Mouse (Mus musculus) G1E-ER4 (cell line): Measurements from ENCODE around the gene Ercc6. TPM values are rescaled to one million over a fixed set of nuclear protein-coding genes. Genes with fewer than 3 reads are reported as not detected.

Experiments
- GATA1 ChIP-seq: IDR thresholded peaks from one replicate; pipeline ENCODE4 v1.8.0; 2012; ENCODE audit warnings: low read length, inconsistent platforms
- polyA plus RNA-seq: library from polyadenylated mRNA; stranded (reverse); fragments of >175 nt; gene quantifications from 2 replicates; pipeline ENCODE4 v1.2.3, GENCODE M21; 2012

Ercc6 gene
- polyA plus RNA-seq, 1 experiment, result 2.7 TPM

- TF ChIP-seq GATA1, result no peak
Measured at GRCm38 (mm10) chr14:32597232-32598231, 84.2 kb downstream of the Ercc6 start.

GRCm38 (mm10) chr14:32598437-32599219 lies 85.3 kb downstream of the Ercc6 start:
- TF ChIP-seq GATA1, result no peak

- no peak for TF ChIP-seq GATA1
Measured at GRCm38 (mm10) chr14:32599290-32600041, 86.1 kb downstream of the Ercc6 start, which contains the start of gene Prrxl1. Gene Prrxl1, plus strand, starts transcription at chr14:32599407.

GRCm38 (mm10) chr14:32600110-32600509 lies 86.8 kb downstream of the Ercc6 start:
- TF ChIP-seq GATA1, result no peak

GRCm38 (mm10) chr14:32605508-32605907 lies 92.2 kb downstream of the Ercc6 start:
- TF ChIP-seq GATA1, result no peak

- TF ChIP-seq GATA1, result no peak
Measured at GRCm38 (mm10) chr14:32606316-32606715, 93.0 kb downstream of the Ercc6 start.

GRCm38 (mm10) chr14:32609392-32609791 lies 96.1 kb downstream of the Ercc6 start:
- no peak for TF ChIP-seq GATA1

- no peak for TF ChIP-seq GATA1
Measured at GRCm38 (mm10) chr14:32617253-32617652, 103.9 kb downstream of the Ercc6 start.

GRCm38 (mm10) chr14:32624245-32624644 lies 110.9 kb downstream of the Ercc6 start:
- no peak for TF ChIP-seq GATA1

GRCm38 (mm10) chr14:32624811-32625210 lies 111.5 kb downstream of the Ercc6 start:
- TF ChIP-seq GATA1, result no peak

GRCm38 (mm10) chr14:32627271-32627670 lies 114.0 kb downstream of the Ercc6 start:
- no peak for TF ChIP-seq GATA1

GRCm38 (mm10) chr14:32628584-32628983 lies 115.3 kb downstream of the Ercc6 start:
- no peak for TF ChIP-seq GATA1

Other genes with a start within 250 kb of the Ercc6 start
- gene Ogdhl, start 191.5 kb upstream of the Ercc6 start, polyA plus RNA-seq, result 0.08 and 0.13 TPM in 2 replicates
- not detected in 2 replicates for gene 1700024G13Rik, start 125.1 kb upstream of the Ercc6 start, polyA plus RNA-seq
- not detected in 2 replicates for gene Slc18a3, start 48.7 kb upstream of the Ercc6 start, polyA plus RNA-seq
- not detected in 2 replicates for gene Chat, start 47.5 kb upstream of the Ercc6 start, polyA plus RNA-seq
- not detected in 2 replicates for gene Prrxl1, start 85.9 kb downstream of the Ercc6 start, polyA plus RNA-seq
- gene 3425401B19Rik, start 171.8 kb downstream of the Ercc6 start, polyA plus RNA-seq, result not detected in 2 replicates